Mouse (Mus musculus): Measurements from ENCODE around the gene Nol6. TPM values are rescaled to one million over a fixed set of nuclear protein-coding genes. Genes with fewer than 3 reads are reported as not detected.

The Nol6 gene
- polyA plus RNA-seq (2012; rRNA removed) = 25.9 and 29.9 TPM in 2 replicates

- peak; percentile 79 for DNase-seq (ENCODE audit: low spot score)
Measured at GRCm38 (mm10) chr4:41124180-41124951, at the start of gene Nol6. Gene Nol6, minus strand, starts transcription at chr4:41124455.

- no peak for DNase-seq (ENCODE audit: low spot score)
Measured at GRCm38 (mm10) chr4:41170970-41171369, 46.7 kb upstream of the Nol6 start.

- DNase-seq (ENCODE audit: low spot score) = peak; percentile 36
Measured at GRCm38 (mm10) chr4:41165693-41166475, 41.6 kb upstream of the Nol6 start.

GRCm38 (mm10) chr4:41164974-41165373, 40.7 kb upstream of the Nol6 start:
- DNase-seq (ENCODE audit: low spot score) = no peak

- no peak for DNase-seq (ENCODE audit: low spot score)
Measured at GRCm38 (mm10) chr4:41161232-41161631, 37.0 kb upstream of the Nol6 start.

GRCm38 (mm10) chr4:41158251-41158650, 34.0 kb upstream of the Nol6 start:
- DNase-seq (ENCODE audit: low spot score) = no peak

GRCm38 (mm10) chr4:41156961-41157360, 32.7 kb upstream of the Nol6 start:
- no peak for DNase-seq (ENCODE audit: low spot score)

- no peak for DNase-seq (ENCODE audit: low spot score)
Measured at GRCm38 (mm10) chr4:41153146-41153545, 28.9 kb upstream of the Nol6 start.

GRCm38 (mm10) chr4:41151186-41151585, 26.9 kb upstream of the Nol6 start:
- DNase-seq (ENCODE audit: low spot score) = no peak

GRCm38 (mm10) chr4:41149891-41150290, 25.6 kb upstream of the Nol6 start:
- DNase-seq (ENCODE audit: low spot score) = no peak

GRCm38 (mm10) chr4:41142601-41143000, 18.3 kb upstream of the Nol6 start:
- DNase-seq (ENCODE audit: low spot score) = no peak

- DNase-seq (ENCODE audit: low spot score) = no peak
Measured at GRCm38 (mm10) chr4:41140174-41140875, 16.1 kb upstream of the Nol6 start.

- no peak for DNase-seq (ENCODE audit: low spot score)
Measured at GRCm38 (mm10) chr4:41136811-41137210, 12.6 kb upstream of the Nol6 start.

- no peak for DNase-seq (ENCODE audit: low spot score)
Measured at GRCm38 (mm10) chr4:41136454-41136805, 12.2 kb upstream of the Nol6 start.

- DNase-seq (ENCODE audit: low spot score) = peak; percentile 71
Measured at GRCm38 (mm10) chr4:41135711-41136453, 11.6 kb upstream of the Nol6 start, which contains the start of gene Ube2r2. Gene Ube2r2, plus strand, starts transcription at chr4:41135743.

GRCm38 (mm10) chr4:41134935-41135710, 10.9 kb upstream of the Nol6 start:
- DNase-seq (ENCODE audit: low spot score) = peak; percentile 74

GRCm38 (mm10) chr4:41133529-41134291, 9.5 kb upstream of the Nol6 start:
- no peak for DNase-seq (ENCODE audit: low spot score)

- no peak for DNase-seq (ENCODE audit: low spot score)
Measured at GRCm38 (mm10) chr4:41132471-41132870, 8.2 kb upstream of the Nol6 start.

GRCm38 (mm10) chr4:41129836-41130235, 5.6 kb upstream of the Nol6 start:
- no peak for DNase-seq (ENCODE audit: low spot score)

GRCm38 (mm10) chr4:41129406-41129805, 5.2 kb upstream of the Nol6 start:
- DNase-seq (ENCODE audit: low spot score) = no peak

All from urinary bladder, adult 2 months (tissue).